Mouse (Mus musculus) midbrain, postnatal 0 days (tissue): ENCODE measurements around the gene Tmx2. TPM values are rescaled to one million over a fixed set of nuclear protein-coding genes. Genes with fewer than 3 reads are reported as not detected.

ENCODE experiments used
- ATAC-seq: fragments of 200-750 bp; cut with Nextera tagmentation; 2 replicates; pipeline ENCODE4 v1.8.0; 2017; ENCODE audit warnings: moderate number of reproducible peaks, mild to moderate bottlenecking, moderate TSS enrichment, moderate library complexity; ENCODE audit not compliant: low FRiP score
- DNase-seq: peaks from one replicate; pipeline ENCODE4 v3.0.0-alpha.2; 2015; ENCODE audit warnings: low spot score
- H3K27ac ChIP-seq: fragments of 300-500 bp; sonication (generic); 2 replicates; pipeline ENCODE4 v1.5.1; 2014; ENCODE audit warnings: low read depth, mild to moderate bottlenecking, low read length, mixed read lengths
- H3K27me3 ChIP-seq: fragments of 300-500 bp; sonication (generic); 2 replicates; pipeline ENCODE4 v1.6.1; 2014; ENCODE audit warnings: low read length, control low read depth, mixed read lengths; ENCODE audit not compliant: insufficient read depth
- H3K36me3 ChIP-seq: fragments of 300-500 bp; sonication (generic); 2 replicates; pipeline ENCODE4 v1.6.1; 2014; ENCODE audit warnings: low read length, control low read depth, mixed read lengths; ENCODE audit not compliant: insufficient read depth
- H3K4me1 ChIP-seq: fragments of 300-500 bp; sonication (generic); 2 replicates; pipeline ENCODE4 v1.6.1; 2014; ENCODE audit warnings: mild to moderate bottlenecking, control low read depth, antibody characterized with exemption, low read length, mixed read lengths; ENCODE audit not compliant: insufficient read depth
- H3K4me2 ChIP-seq: fragments of 300-500 bp; sonication (generic); 2 replicates; pipeline ENCODE4 v1.6.1; 2014; ENCODE audit warnings: low read depth, mild to moderate bottlenecking, low read length, mixed read lengths; ENCODE audit not compliant: poor library complexity, severe bottlenecking
- H3K4me3 ChIP-seq: fragments of 300-500 bp; sonication (generic); 2 replicates; pipeline ENCODE4 v1.5.1; 2014; ENCODE audit warnings: low read depth, mild to moderate bottlenecking, low read length, moderate library complexity
- H3K9ac ChIP-seq: fragments of 300-500 bp; sonication (generic); replicated peaks from 2 replicates; pipeline ENCODE4 v1.6.1; 2014; ENCODE audit warnings: mild to moderate bottlenecking, low read length, moderate library complexity, mixed read lengths; ENCODE audit not compliant: poor library complexity, severe bottlenecking
- H3K9me3 ChIP-seq: fragments of 300-500 bp; sonication (generic); 2 replicates; pipeline ENCODE4 v1.6.1; 2016; ENCODE audit warnings: low read length, control low read depth
- CTCF ChIP-seq: IDR thresholded peaks from 2 replicates; pipeline ENCODE4 v1.5.1; 2016; ENCODE audit warnings: antibody characterized with exemption, mild to moderate bottlenecking
- WGBS: fragments of 180-500 bp; shearing (Covaris S2); extraction: QIAGEN DNeasy Blood & Tissue Kit; methylation state at CpG from one replicate; pipeline ENCODE4 v1.1.7; 2014; 5-methylcytosine and 5-hydroxymethylcytosine counted together
- polyA plus RNA-seq: library from polyadenylated mRNA; unstranded; fragments of >200 nt; fragmentation: Nextera tagmentation; extraction: Ambion mirVana; gene quantifications from 2 replicates; pipeline ENCODE4 v1.2.1, GENCODE M21; 2015
- total RNA-seq: library from RNA; depleted of rRNA; stranded (reverse); fragments of >200 nt; gene quantifications from 2 replicates; pipeline ENCODE4 v1.2.3, GENCODE M21; 2014; rRNA removed

Gene Tmx2
- total and polyA plus RNA-seq, 2 experiments from 2014 or later: 149 to 303 TPM

GRCm38 (mm10) chr2:84623428-84624119 is 55.4 kb downstream of the Tmx2 start:
- Histone ChIP-seq H3K4me2 (no peak overlapping the region), H3K4me3 (no peak overlapping the region), H3K27ac (no peak overlapping the region), H3K27me3 (no peaks in the 10 kb centered on the region), H3K9me3 (no peaks in the 10 kb centered on the region), H3K9ac (no peak overlapping the region), H3K36me3 (peaks cover 24% of the 10 kb centered on the region), H3K4me1 (peaks cover 3% of the 10 kb centered on the region; the same call in 1 of the 2 replicates)
- DNase-seq (no peak), ATAC-seq (no peak)
- no peak for TF ChIP-seq CTCF
- WGBS: 95% methylated on average over 3 of the region's 3 CpGs

DNA sequence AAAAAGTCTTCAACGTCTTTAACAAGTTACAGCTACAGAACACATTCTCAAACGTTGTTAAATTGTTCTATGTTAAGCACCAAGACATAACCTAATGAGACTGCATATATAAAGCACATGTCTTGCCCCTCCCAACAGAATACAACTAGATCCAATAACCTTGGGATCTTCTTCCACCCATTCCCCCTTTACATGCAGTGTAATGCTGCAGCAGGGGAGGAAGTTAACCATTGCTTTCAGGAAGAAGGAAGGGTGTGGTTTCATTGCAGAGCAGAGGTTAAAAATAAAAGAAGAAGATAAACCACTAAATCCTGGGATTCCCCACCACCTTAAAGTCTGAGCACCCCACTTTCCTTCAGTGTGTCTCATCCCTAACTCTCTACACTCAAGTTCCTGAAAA is 56.3 kb downstream of the Tmx2 start:
- WGBS: 80% methylated on average over 2 of the region's 2 CpGs
- DNase-seq (no peak), ATAC-seq (no peak)
- H3K4me2 ChIP-seq: no peak overlapping the region
- H3K4me3 ChIP-seq: no peak overlapping the region
- peaks cover 3% of the 10 kb centered on the region; the same call in 1 of the 2 replicates for H3K4me1 ChIP-seq
- H3K9ac ChIP-seq: no peak overlapping the region
- no peaks in the 10 kb centered on the region for H3K27me3 ChIP-seq
- peaks cover 24% of the 10 kb centered on the region for H3K36me3 ChIP-seq
- H3K9me3 ChIP-seq: no peaks in the 10 kb centered on the region
- H3K27ac ChIP-seq: no peak overlapping the region
- no peak for TF ChIP-seq CTCF

Other genes with a start within 250 kb of the Tmx2 start
- 10.0 and 10.4 TPM in 2 replicates for gene Tfpi, start 202.4 kb downstream of the Tmx2 start, total RNA-seq
- gene Tfpi, start 202.4 kb downstream of the Tmx2 start, polyA plus RNA-seq: 13.2 and 13.3 TPM in 2 replicates
- gene Ctnnd1, start 28.4 kb downstream of the Tmx2 start, total RNA-seq: 81.1 and 82.9 TPM in 2 replicates
- 13.7 and 15.8 TPM in 2 replicates for gene Ctnnd1, start 28.4 kb downstream of the Tmx2 start, polyA plus RNA-seq
- gene Btbd18, start 20.1 kb downstream of the Tmx2 start, total RNA-seq: not detected in 2 replicates
- 0.27 and 0.35 TPM in 2 replicates for gene Btbd18, start 20.1 kb downstream of the Tmx2 start, polyA plus RNA-seq
- gene Selenoh, start 8.4 kb downstream of the Tmx2 start, total RNA-seq: 180 and 269 TPM in 2 replicates
- 210 and 211 TPM in 2 replicates for gene Selenoh, start 8.4 kb downstream of the Tmx2 start, polyA plus RNA-seq
- not detected in 2 replicates for gene Gm28635, start 1.1 kb downstream of the Tmx2 start, total RNA-seq
- gene Gm28635, start 1.1 kb downstream of the Tmx2 start, polyA plus RNA-seq: not detected in 2 replicates
- gene Med19, start 738 bp downstream of the Tmx2 start, total RNA-seq: 43.0 and 45.3 TPM in 2 replicates
- gene Med19, start 738 bp downstream of the Tmx2 start, polyA plus RNA-seq: 47.4 and 49.5 TPM in 2 replicates
- 39.0 and 39.4 TPM in 2 replicates for gene Zdhhc5, start 36.0 kb upstream of the Tmx2 start, total RNA-seq
- gene Zdhhc5, start 36.0 kb upstream of the Tmx2 start, polyA plus RNA-seq: 14.5 and 17.9 TPM in 2 replicates
- 12.6 TPM in 2 replicates for gene Clp1, start 48.2 kb upstream of the Tmx2 start, total RNA-seq
- gene Clp1, start 48.2 kb upstream of the Tmx2 start, polyA plus RNA-seq: 12.5 and 13.4 TPM in 2 replicates
- 12.9 and 15.0 TPM in 2 replicates for gene Ypel4, start 54.9 kb upstream of the Tmx2 start, total RNA-seq
- gene Ypel4, start 54.9 kb upstream of the Tmx2 start, polyA plus RNA-seq: 14.3 and 14.7 TPM in 2 replicates
- 0.88 and 1.1 TPM in 2 replicates for gene Gm19426, start 64.5 kb upstream of the Tmx2 start, total RNA-seq
- gene Gm19426, start 64.5 kb upstream of the Tmx2 start, polyA plus RNA-seq: 2.1 and 2.4 TPM in 2 replicates
- gene Serping1, start 96.3 kb upstream of the Tmx2 start, total RNA-seq: 19.9 and 20.9 TPM in 2 replicates
- 30.6 and 31.9 TPM in 2 replicates for gene Serping1, start 96.3 kb upstream of the Tmx2 start, polyA plus RNA-seq
- gene Ube2l6, start 119.7 kb upstream of the Tmx2 start, total RNA-seq: 14.0 and 16.5 TPM in 2 replicates
- gene Ube2l6, start 119.7 kb upstream of the Tmx2 start, polyA plus RNA-seq: 14.2 and 15.1 TPM in 2 replicates
- gene Smtnl1, start 143.5 kb upstream of the Tmx2 start, total RNA-seq: not detected in 2 replicates
- not detected in 2 replicates for gene Smtnl1, start 143.5 kb upstream of the Tmx2 start, polyA plus RNA-seq
- gene Timm10, start 147.9 kb upstream of the Tmx2 start, total RNA-seq: 43.6 and 62.5 TPM in 2 replicates
- gene Timm10, start 147.9 kb upstream of the Tmx2 start, polyA plus RNA-seq: 85.0 and 99.0 TPM in 2 replicates
- gene Slc43a1, start 159.7 kb upstream of the Tmx2 start, total RNA-seq: 0.99 and 1.8 TPM in 2 replicates
- 0.34 and 0.46 TPM in 2 replicates for gene Slc43a1, start 159.7 kb upstream of the Tmx2 start, polyA plus RNA-seq
- 7.7 and 11.4 TPM in 2 replicates for gene Rtn4rl2, start 207.6 kb upstream of the Tmx2 start, total RNA-seq
- gene Rtn4rl2, start 207.6 kb upstream of the Tmx2 start, polyA plus RNA-seq: 6.3 and 6.5 TPM in 2 replicates